Mouse (Mus musculus) MEL (cell line): ENCODE measurements around the gene Gfra1.

Experiments used
- CTCF ChIP-seq, 3 experiments: IDR thresholded peaks in 2 of 3; conservative IDR thresholded peaks in 1 of 3; 2 replicates each; pipeline ENCODE4 v1.5.1; 2011 to 2012; ENCODE audit warnings: low read length in 3 of 3, low read depth in 2 of 3, mild to moderate bottlenecking in 2 of 3, improper control_type of control experiment in 1 of 3, inconsistent platforms in 1 of 3, mixed read lengths in 1 of 3, moderate library complexity in 1 of 3; ENCODE audit not compliant: control insufficient read depth in 1 of 3, insufficient read depth in 1 of 3, poor library complexity in 1 of 3, severe bottlenecking in 1 of 3
- EP300 ChIP-seq, 2 experiments: IDR thresholded peaks; 2 replicates each; pipeline ENCODE4 v1.6.1; 2011; ENCODE audit warnings: improper control_type of control experiment in 2 of 2, low read length in 2 of 2, low read depth in 1 of 2, mild to moderate bottlenecking in 1 of 2
- POLR2A ChIP-seq, 2 experiments: IDR thresholded peaks; 2 replicates each; pipeline ENCODE4 v1.6.1; 2011 to 2012; ENCODE audit warnings: low read length in 2 of 2, mild to moderate bottlenecking in 2 of 2, control low read depth in 1 of 2, improper control_type of control experiment in 1 of 2, low read depth in 1 of 2, moderate library complexity in 1 of 2; ENCODE audit not compliant: control insufficient read depth in 1 of 2, insufficient read depth in 1 of 2, poor library complexity in 1 of 2
- SMC3 ChIP-seq: IDR thresholded peaks from 2 replicates; pipeline ENCODE4 v1.6.1; 2011; ENCODE audit warnings: low read depth, low read length, improper control_type of control experiment
- UBTF ChIP-seq: IDR thresholded peaks from 2 replicates; pipeline ENCODE4 v1.6.1; 2012; ENCODE audit warnings: low read depth, mild to moderate bottlenecking, inconsistent platforms, low read length, improper control_type of control experiment, moderate library complexity, borderline replicate concordance; ENCODE audit not compliant: insufficient read depth
- ZMIZ1 ChIP-seq: IDR thresholded peaks from 2 replicates; pipeline ENCODE4 v1.6.1; 2012; ENCODE audit warnings: low read depth, mild to moderate bottlenecking, inconsistent platforms, low read length, improper control_type of control experiment, moderate library complexity

DNA sequence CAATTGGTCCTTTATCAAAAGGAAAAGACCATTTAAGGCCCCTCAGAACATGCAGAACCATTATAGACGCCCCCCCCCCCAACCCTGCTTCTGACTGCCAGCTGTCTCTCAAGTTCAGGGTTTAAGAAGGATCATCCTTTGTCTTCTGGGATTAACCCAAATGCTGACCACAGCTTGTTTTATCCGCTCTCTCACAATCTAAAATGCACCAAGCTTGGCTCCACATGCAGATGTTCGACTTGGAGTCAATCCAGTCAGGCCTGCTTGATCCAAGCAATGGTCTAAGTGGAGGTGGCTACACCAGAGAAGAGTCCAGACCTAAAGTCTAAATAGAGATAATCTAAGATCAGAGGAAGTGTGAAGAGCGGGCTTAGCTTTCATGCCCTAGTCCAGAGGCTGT is 114.4 kb downstream of the Gfra1 start:
- TF ChIP-seq SMC3 (no peak), EP300 (IDR thresholded peaks at IDR 0.05; ENCODE audit: low read depth in 1 of 2, low read length in 2 of 2) (no peak), ZMIZ1 (no peak), UBTF (no peak), CTCF (IDR thresholded peaks at IDR 0.05 in 2 of 3, conservative IDR thresholded peaks at IDR 0.05 in 1 of 3; ENCODE audit: control insufficient read depth in 1 of 3, insufficient read depth in 1 of 3, low read depth in 2 of 3, low read length in 3 of 3, poor library complexity in 1 of 3, severe bottlenecking in 1 of 3) (no peak), POLR2A (IDR thresholded peaks at IDR 0.05; ENCODE audit: control insufficient read depth in 1 of 2, insufficient read depth in 1 of 2, low read depth in 1 of 2, low read length in 2 of 2, poor library complexity in 1 of 2) (no peak)
